Mouse (Mus musculus): ENCODE data around the gene Tuft1. TPM values are rescaled to one million over a fixed set of nuclear protein-coding genes. Genes with fewer than 3 reads are reported as not detected.
A peak's percentile ranks its signal among the peaks of the same experiment; 100 is the strongest.

Gene Tuft1
- polyA plus RNA-seq, 1 experiment from 2014 or later: 30.2 TPM

GRCm38 (mm10) chr3:94582456-94582891, 76.2 kb downstream of the Tuft1 start, which contains the start of gene Snx27:
Gene Snx27 (minus strand): TSS chr3:94582716.
- Histone ChIP-seq H3K36me3 (no peaks in the 10 kb centered on the region), H3K27ac (peak within 1 kb of the TSS; percentile 89), H3K9ac (peak within 1 kb of the TSS; percentile 78), H3K4me3 (peak within 1 kb of the TSS; percentile 78), H3K9me3 (no peaks in the 10 kb centered on the region), H3K4me1 (peaks cover 18% of the 10 kb centered on the region), H3K27me3 (no peaks in the 10 kb centered on the region), H3K4me2 (peak within 1 kb of the TSS; percentile 75)
- peak; percentile 95 for ATAC-seq (ENCODE audit: insufficient number of reproducible peaks, low FRiP score, low TSS enrichment, low read depth)
- 2% methylated on average over 40 of the region's 42 CpGs for WGBS

DNA sequence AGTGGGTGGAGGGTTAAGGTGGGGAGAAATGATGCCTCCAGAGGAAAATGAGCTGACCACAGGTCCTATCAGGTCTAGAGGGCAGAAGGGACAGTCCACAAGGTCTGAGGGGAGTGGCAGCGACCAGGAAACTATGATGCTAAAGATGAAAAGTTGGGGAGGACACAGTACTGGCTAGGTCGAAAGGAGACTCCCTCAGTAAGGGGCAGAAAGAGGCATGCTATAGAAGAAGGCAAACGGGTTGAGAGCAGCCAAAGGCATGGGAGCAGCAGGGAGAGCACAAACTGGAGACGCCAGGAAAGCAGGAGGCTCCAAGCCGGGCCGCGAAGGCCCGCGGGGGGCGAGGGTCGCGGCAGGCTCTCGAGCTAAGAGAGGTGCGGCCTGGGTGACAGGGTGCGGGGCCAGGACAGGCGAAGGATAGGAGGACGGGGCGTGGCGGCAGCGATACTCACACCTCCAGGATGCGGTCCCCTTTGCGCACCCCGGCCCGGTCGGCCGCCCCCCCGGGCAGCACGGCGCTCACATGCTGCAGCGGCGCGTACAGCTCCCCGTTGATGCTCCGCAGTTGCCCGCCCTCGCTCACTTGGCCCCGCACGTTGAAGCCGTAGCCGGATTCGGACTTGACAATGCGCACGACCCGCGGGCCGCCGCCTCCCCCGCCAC, 76.7 kb downstream of the Tuft1 start:
- no peaks in the 10 kb centered on the region for H3K36me3 ChIP-seq
- peak overlapping the region; percentile 78 for H3K9ac ChIP-seq
- WGBS: 1% methylated on average over 47 of the region's 48 CpGs
- H3K4me2 ChIP-seq: peak overlapping the region; percentile 75
- peak overlapping the region; percentile 89 for H3K27ac ChIP-seq
- peak; percentile 73 for ATAC-seq (ENCODE audit: insufficient number of reproducible peaks, low FRiP score, low TSS enrichment, low read depth)
- H3K9me3 ChIP-seq: no peaks in the 10 kb centered on the region
- peaks cover 18% of the 10 kb centered on the region for H3K4me1 ChIP-seq
- H3K4me3 ChIP-seq: peak overlapping the region; percentile 78
- no peaks in the 10 kb centered on the region for H3K27me3 ChIP-seq

GRCm38 (mm10) chr3:94581138-94581780, 77.4 kb downstream of the Tuft1 start:
- H3K9ac ChIP-seq: peak overlapping the region; percentile 78
- peak overlapping the region; percentile 75 for H3K4me2 ChIP-seq
- WGBS: 4% methylated on average over 16 of the region's 16 CpGs
- H3K4me1 ChIP-seq: peaks cover 18% of the 10 kb centered on the region
- H3K27ac ChIP-seq: peak overlapping the region; percentile 89; the same call in 1 of the 2 replicates
- ATAC-seq (ENCODE audit: insufficient number of reproducible peaks, low FRiP score, low TSS enrichment, low read depth): no peak
- no peaks in the 10 kb centered on the region for H3K9me3 ChIP-seq
- no peaks in the 10 kb centered on the region for H3K36me3 ChIP-seq
- H3K27me3 ChIP-seq: no peaks in the 10 kb centered on the region
- H3K4me3 ChIP-seq: peak overlapping the region; percentile 78

DNA sequence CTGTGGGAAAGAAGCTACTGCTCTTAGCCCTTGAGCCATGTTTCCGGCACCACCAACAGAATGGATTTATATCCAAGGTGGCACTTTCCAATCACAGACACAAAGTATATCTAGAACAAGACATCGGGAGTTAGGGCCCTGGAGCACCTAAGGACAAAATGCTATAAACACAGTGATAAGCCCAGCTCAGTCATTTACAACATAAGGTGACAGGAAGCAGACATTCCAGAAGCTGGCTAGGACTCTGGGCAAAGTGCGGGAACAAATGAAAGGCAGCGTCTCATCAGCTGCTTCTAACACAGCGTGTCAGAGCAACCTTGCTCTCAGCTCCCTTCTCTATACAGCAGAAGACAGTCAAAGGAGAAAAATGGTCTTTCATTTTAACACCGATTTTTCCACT, 84.2 kb downstream of the Tuft1 start:
- H3K9ac ChIP-seq: no peak overlapping the region
- H3K9me3 ChIP-seq: no peaks in the 10 kb centered on the region
- no peak overlapping the region for H3K4me2 ChIP-seq
- peaks cover 5% of the 10 kb centered on the region; the same call in 1 of the 2 replicates for H3K4me1 ChIP-seq
- no peak for ATAC-seq (ENCODE audit: insufficient number of reproducible peaks, low FRiP score, low TSS enrichment, low read depth)
- no peak overlapping the region for H3K4me3 ChIP-seq
- no peaks in the 10 kb centered on the region for H3K27me3 ChIP-seq
- WGBS: 64% methylated on average over 6 of the region's 6 CpGs
- no peaks in the 10 kb centered on the region for H3K36me3 ChIP-seq
- no peak overlapping the region for H3K27ac ChIP-seq

- 41% methylated on average over 2 of the region's 2 CpGs for WGBS
- Histone ChIP-seq H3K36me3 (no peaks in the 10 kb centered on the region), H3K9ac (no peak overlapping the region), H3K27ac (0 out of 2 replicates have a peak overlapping the region, but pooled peaks have one; percentile 5), H3K4me1 (peaks cover 8% of the 10 kb centered on the region; the same call in 1 of the 2 replicates), H3K27me3 (no peaks in the 10 kb centered on the region), H3K4me3 (no peak overlapping the region), H3K9me3 (no peaks in the 10 kb centered on the region), H3K4me2 (no peak overlapping the region)
- no peak for ATAC-seq (ENCODE audit: insufficient number of reproducible peaks, low FRiP score, low TSS enrichment, low read depth)
Measured at GRCm38 (mm10) chr3:94567242-94567641, 91.4 kb downstream of the Tuft1 start.

- WGBS: 61% methylated on average over 2 of the region's 2 CpGs
- H3K27ac ChIP-seq: 0 out of 2 replicates have a peak overlapping the region, but pooled peaks have one; percentile 79
- no peak for ATAC-seq (ENCODE audit: insufficient number of reproducible peaks, low FRiP score, low TSS enrichment, low read depth)
Measured at GRCm38 (mm10) chr3:94565557-94565956, 93.1 kb downstream of the Tuft1 start.

GRCm38 (mm10) chr3:94565127-94565526, 93.5 kb downstream of the Tuft1 start:
- H3K9ac ChIP-seq: no peak overlapping the region
- peaks cover 14% of the 10 kb centered on the region; the same call in 1 of the 2 replicates for H3K4me1 ChIP-seq
- H3K27ac ChIP-seq: peak overlapping the region; percentile 79
- 16% methylated on average over 3 of the region's 3 CpGs for WGBS
- no peaks in the 10 kb centered on the region for H3K9me3 ChIP-seq
- no peak overlapping the region for H3K4me3 ChIP-seq
- no peaks in the 10 kb centered on the region for H3K27me3 ChIP-seq
- no peak for ATAC-seq (ENCODE audit: insufficient number of reproducible peaks, low FRiP score, low TSS enrichment, low read depth)
- no peak overlapping the region for H3K4me2 ChIP-seq
- H3K36me3 ChIP-seq: 0 out of 2 replicates have a peak, but pooled peaks cover 1% of the 10 kb centered on the region

More at GRCm38 (mm10) chr3:94565557-94565956, 93.1 kb downstream of the Tuft1 start:
- H3K4me2 ChIP-seq: no peak overlapping the region
- H3K4me1 ChIP-seq: peaks cover 14% of the 10 kb centered on the region; the same call in 1 of the 2 replicates
- H3K27me3 ChIP-seq: no peaks in the 10 kb centered on the region
- H3K36me3 ChIP-seq: no peaks in the 10 kb centered on the region
- H3K9me3 ChIP-seq: no peaks in the 10 kb centered on the region
- H3K4me3 ChIP-seq: no peak overlapping the region
- no peak overlapping the region for H3K9ac ChIP-seq

DNA sequence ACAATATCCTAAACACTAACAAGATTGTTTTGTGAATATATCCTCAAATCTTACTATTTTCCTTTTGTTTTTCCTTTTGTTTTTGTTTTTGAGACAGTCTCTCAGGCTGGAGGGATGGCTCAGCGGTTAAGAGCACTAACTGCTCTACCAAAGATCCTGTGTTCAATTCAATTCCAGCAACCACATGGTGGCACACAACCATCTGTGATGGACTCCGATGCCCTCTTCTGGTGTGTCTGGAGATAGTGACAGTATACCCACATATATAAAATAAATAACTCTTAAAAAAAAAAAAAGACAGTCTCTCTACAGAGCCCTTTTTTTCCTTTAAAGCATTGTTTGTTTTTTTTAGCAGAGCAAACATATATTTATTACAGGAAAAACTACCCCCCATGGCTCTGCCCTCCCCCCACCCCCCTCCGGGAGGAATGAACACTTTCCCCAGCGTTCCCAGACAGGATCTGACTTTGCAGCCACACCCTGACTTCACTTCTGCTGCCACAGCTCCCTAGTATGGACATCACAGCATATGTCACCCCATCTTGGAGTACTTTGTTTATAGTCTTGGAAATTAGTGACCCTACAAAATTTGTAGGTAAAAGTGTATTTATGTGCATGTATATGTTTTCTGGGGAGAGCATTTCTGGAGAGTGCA, 94.2 kb downstream of the Tuft1 start:
- Histone ChIP-seq H3K36me3 (peaks cover 7% of the 10 kb centered on the region), H3K27me3 (no peaks in the 10 kb centered on the region), H3K4me3 (no peak overlapping the region), H3K9me3 (no peaks in the 10 kb centered on the region), H3K4me2 (no peak overlapping the region), H3K4me1 (peaks cover 14% of the 10 kb centered on the region; the same call in 1 of the 2 replicates), H3K9ac (no peak overlapping the region), H3K27ac (peak overlapping the region; percentile 79)
- no peak for ATAC-seq (ENCODE audit: insufficient number of reproducible peaks, low FRiP score, low TSS enrichment, low read depth)
- 62% methylated on average over 4 of the region's 4 CpGs for WGBS

DNA sequence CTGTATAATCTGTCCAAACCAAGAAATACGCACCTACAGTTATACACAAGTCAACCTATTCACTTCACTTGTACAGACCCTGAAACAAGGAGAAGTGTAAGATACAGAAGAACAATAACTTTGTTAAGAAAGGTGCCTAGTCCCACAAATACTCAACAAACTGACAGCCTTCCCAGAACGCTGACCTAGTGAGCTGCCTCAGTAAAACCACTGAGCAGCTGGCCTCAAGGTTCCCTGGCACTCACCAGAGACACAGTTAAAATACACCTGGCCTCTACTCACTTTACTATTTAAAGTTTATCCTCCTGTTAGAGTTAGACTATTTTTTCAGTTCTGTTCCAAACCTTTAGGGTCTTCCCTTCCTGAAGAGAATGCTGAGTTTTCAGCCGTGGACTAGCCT, 95.5 kb downstream of the Tuft1 start:
- 55% methylated on average over 3 of the region's 3 CpGs for WGBS
- ATAC-seq (ENCODE audit: insufficient number of reproducible peaks, low FRiP score, low TSS enrichment, low read depth): no peak

More for the DNA sequence above, 95.5 kb downstream of the Tuft1 start:
- no peak overlapping the region for H3K4me3 ChIP-seq
- H3K9ac ChIP-seq: no peak overlapping the region
- H3K27ac ChIP-seq: no peak overlapping the region
- H3K4me1 ChIP-seq: peaks cover 14% of the 10 kb centered on the region; the same call in 1 of the 2 replicates
- H3K27me3 ChIP-seq: no peaks in the 10 kb centered on the region
- H3K4me2 ChIP-seq: no peak overlapping the region
- no peaks in the 10 kb centered on the region for H3K9me3 ChIP-seq
- H3K36me3 ChIP-seq: peaks cover 17% of the 10 kb centered on the region

All from limb, embryonic 15.5 days (tissue).